Mouse (Mus musculus) heart, embryonic 14.5 days (tissue): ENCODE measurements around the gene Kin. TPM values are rescaled to one million over a fixed set of nuclear protein-coding genes. Genes with fewer than 3 reads are reported as not detected.

ENCODE experiments used
- ATAC-seq: fragments of 200-750 bp; cut with Nextera tagmentation; 2 replicates; pipeline ENCODE4 v1.8.0; 2017; ENCODE audit warnings: low read depth, moderate TSS enrichment; ENCODE audit not compliant: insufficient number of reproducible peaks, insufficient read depth, low FRiP score
- H3K27ac ChIP-seq, 2 experiments: fragments of 200-500 bp in 1 of 2; fragments of 300-500 bp in 1 of 2; sonication (generic) in 1 of 2; replicated peaks in 1 of 2; 2 replicates each; pipeline ENCODE4 v1.5.1; 2012 to 2014; ENCODE audit warnings: low read depth in 2 of 2, low read length in 2 of 2, control low read depth in 1 of 2, mild to moderate bottlenecking in 1 of 2, mixed read lengths in 1 of 2; ENCODE audit not compliant: control insufficient read depth in 1 of 2, insufficient read depth in 1 of 2
- H3K27me3 ChIP-seq: fragments of 300-500 bp; sonication (generic); 2 replicates; pipeline ENCODE4 v1.6.1; 2014; ENCODE audit warnings: mild to moderate bottlenecking, low read length, control low read depth; ENCODE audit not compliant: control insufficient read depth, insufficient read depth
- H3K36me3 ChIP-seq: fragments of 300-500 bp; sonication (generic); 2 replicates; pipeline ENCODE4 v1.6.1; 2014; ENCODE audit warnings: mild to moderate bottlenecking, control low read depth, low read length, mixed read lengths; ENCODE audit not compliant: control insufficient read depth, insufficient read depth
- H3K4me1 ChIP-seq, 2 experiments: fragments of 200-500 bp in 1 of 2; fragments of 300-500 bp in 1 of 2; sonication (generic) in 1 of 2; 2 replicates each; pipeline ENCODE4 v1.6.1; 2012 to 2014; ENCODE audit warnings: low read length in 2 of 2, control low read depth in 1 of 2, mixed read lengths in 1 of 2; ENCODE audit not compliant: control insufficient read depth in 2 of 2, insufficient read depth in 2 of 2
- H3K4me2 ChIP-seq: fragments of 300-500 bp; sonication (generic); 2 replicates; pipeline ENCODE4 v1.6.1; 2014; ENCODE audit warnings: mild to moderate bottlenecking, low read length
- H3K4me3 ChIP-seq, 2 experiments: fragments of 200-500 bp in 1 of 2; fragments of 300-500 bp in 1 of 2; sonication (generic) in 1 of 2; 2 replicates each; pipeline ENCODE4 v1.5.1; 2012 to 2014; ENCODE audit warnings: low read length in 2 of 2, mild to moderate bottlenecking in 2 of 2, control low read depth in 1 of 2, low read depth in 1 of 2, moderate library complexity in 1 of 2; ENCODE audit not compliant: control insufficient read depth in 1 of 2, insufficient read depth in 1 of 2
- H3K9ac ChIP-seq: fragments of 300-500 bp; sonication (generic); 2 replicates; pipeline ENCODE4 v1.6.1; 2014; ENCODE audit warnings: mild to moderate bottlenecking, low read length
- H3K9me3 ChIP-seq: fragments of 300-500 bp; sonication (generic); 2 replicates; pipeline ENCODE4 v1.6.1; 2016; ENCODE audit warnings: low read length, control low read depth; ENCODE audit not compliant: control insufficient read depth
- WGBS: fragments of 180-500 bp; shearing (Covaris S2); extraction: QIAGEN DNeasy Blood & Tissue Kit; methylation state at CpG from one replicate; pipeline ENCODE4 v1.1.7; 2014; 5-methylcytosine and 5-hydroxymethylcytosine counted together
- polyA plus RNA-seq: library from polyadenylated mRNA; unstranded; fragments of >200 nt; fragmentation: Nextera tagmentation; extraction: Ambion mirVana; gene quantifications from 2 replicates; pipeline ENCODE4 v1.2.1, GENCODE M21; 2014

Kin gene
- polyA plus RNA-seq, 1 experiment from 2014 or later, result 17.8 TPM

- Histone ChIP-seq H3K4me1 (peaks cover 2 to 25% of the 10 kb centered on the region in 2 experiments; a peak in 3 of 4 replicates), H3K4me2 (no peak overlapping the region), H3K9ac (no peak overlapping the region), H3K36me3 (peaks cover 29% of the 10 kb centered on the region), H3K27ac (no peak overlapping the region), H3K27me3 (no peaks in the 10 kb centered on the region), H3K4me3 (no peak overlapping the region), H3K9me3 (no peaks in the 10 kb centered on the region)
- 84% methylated on average over 1 of the region's 1 CpGs for WGBS
- no peak for ATAC-seq
Observed at GRCm38 (mm10) chr2:10082737-10083136, 2.3 kb downstream of the Kin start.

GRCm38 (mm10) chr2:10087256-10087850, 7.0 kb downstream of the Kin start:
- Histone ChIP-seq H3K4me1 (peaks cover 0 to 3% of the 10 kb centered on the region in 2 experiments; a peak in 2 of 4 replicates), H3K36me3 (peaks cover 69% of the 10 kb centered on the region), H3K27me3 (no peaks in the 10 kb centered on the region), H3K4me2 (no peak overlapping the region), H3K4me3 (no peak overlapping the region), H3K9me3 (no peaks in the 10 kb centered on the region), H3K9ac (no peak overlapping the region), H3K27ac (no peak overlapping the region)
- no peak for ATAC-seq
- 84% methylated on average over 8 of the region's 8 CpGs for WGBS

GRCm38 (mm10) chr2:10094327-10095100, 14.1 kb downstream of the Kin start:
- Histone ChIP-seq H3K9ac (no peak overlapping the region), H3K9me3 (no peaks in the 10 kb centered on the region), H3K36me3 (peaks cover 43% of the 10 kb centered on the region), H3K27ac (no peak overlapping the region), H3K4me1 (no peaks in the 10 kb centered on the region), H3K4me2 (no peak overlapping the region), H3K27me3 (no peaks in the 10 kb centered on the region), H3K4me3 (no peak overlapping the region)
- no peak for ATAC-seq
- 84% methylated on average over 14 of the region's 14 CpGs for WGBS

GRCm38 (mm10) chr2:10098598-10099215, 18.3 kb downstream of the Kin start:
- 34% methylated on average over 9 of the region's 9 CpGs for WGBS
- Histone ChIP-seq H3K36me3 (0 out of 2 replicates have a peak, but pooled peaks cover 5% of the 10 kb centered on the region), H3K9ac (no peak overlapping the region), H3K27me3 (no peaks in the 10 kb centered on the region), H3K9me3 (no peaks in the 10 kb centered on the region), H3K4me1 (peaks cover 0 to 2% of the 10 kb centered on the region in 2 experiments; a peak in 1 of 4 replicates), H3K4me2 (no peak overlapping the region), H3K27ac (no peak overlapping the region), H3K4me3 (no peak overlapping the region)
- no peak for ATAC-seq

GRCm38 (mm10) chr2:10100471-10100870, 20.1 kb downstream of the Kin start:
- Histone ChIP-seq H3K4me1 (peaks cover 0 to 2% of the 10 kb centered on the region in 2 experiments; a peak in 1 of 4 replicates), H3K9ac (no peak overlapping the region), H3K27me3 (no peaks in the 10 kb centered on the region), H3K4me2 (no peak overlapping the region), H3K4me3 (no peak overlapping the region), H3K36me3 (no peaks in the 10 kb centered on the region), H3K27ac (no peak overlapping the region), H3K9me3 (no peaks in the 10 kb centered on the region)
- ATAC-seq, result no peak
- WGBS, result 13% methylated on average over 2 of the region's 2 CpGs

- no peaks in the 10 kb centered on the region for H3K36me3 ChIP-seq
- ATAC-seq, result no peak
- H3K4me3 ChIP-seq, result no peak overlapping the region
- no peak overlapping the region for H3K27ac ChIP-seq
- H3K9me3 ChIP-seq, result no peaks in the 10 kb centered on the region
- H3K9ac ChIP-seq, result no peak overlapping the region
- H3K27me3 ChIP-seq, result no peaks in the 10 kb centered on the region
- no peak overlapping the region for H3K4me2 ChIP-seq
- WGBS, result 45% methylated on average over 6 of the region's 6 CpGs
- H3K4me1 ChIP-seq, result peaks cover 0 to 2% of the 10 kb centered on the region in 2 experiments; a peak in 1 of 4 replicates
Observed at GRCm38 (mm10) chr2:10101180-10101579, 20.8 kb downstream of the Kin start.

GRCm38 (mm10) chr2:10108535-10109189, 28.3 kb downstream of the Kin start:
- 68% methylated on average over 6 of the region's 6 CpGs for WGBS
- Histone ChIP-seq H3K4me3 (no peak overlapping the region), H3K27ac (no peak overlapping the region), H3K9ac (no peak overlapping the region), H3K4me1 (no peaks in the 10 kb centered on the region), H3K36me3 (no peaks in the 10 kb centered on the region), H3K9me3 (no peaks in the 10 kb centered on the region), H3K27me3 (no peaks in the 10 kb centered on the region), H3K4me2 (no peak overlapping the region)
- no peak for ATAC-seq
